Mouse (Mus musculus) kidney, embryonic 15.5 days (tissue): ENCODE measurements around the gene Gm17019. TPM values are rescaled to one million over a fixed set of nuclear protein-coding genes. Genes with fewer than 3 reads are reported as not detected.
"Not testable (repeated sequence)": the region's sequence is repeated elsewhere in the genome, so short reads cannot be mapped to it uniquely, and the experiment has no call there.

Experiments used
- ATAC-seq: fragments of 200-750 bp; cut with Nextera tagmentation; replicated peaks from 2 replicates; pipeline ENCODE4 v1.8.0; 2017; ENCODE audit warnings: moderate TSS enrichment; ENCODE audit not compliant: low FRiP score
- H3K27ac ChIP-seq: fragments of 300-500 bp; sonication (generic); 2 replicates; pipeline ENCODE4 v1.5.1; 2015; ENCODE audit warnings: mild to moderate bottlenecking, inconsistent platforms
- H3K27me3 ChIP-seq: fragments of 300-500 bp; sonication (generic); 2 replicates; pipeline ENCODE4 v1.6.1; 2015; ENCODE audit warnings: inconsistent platforms
- H3K36me3 ChIP-seq: fragments of 300-500 bp; sonication (generic); 2 replicates; pipeline ENCODE4 v1.6.1; 2015; ENCODE audit warnings: inconsistent platforms
- H3K4me1 ChIP-seq: fragments of 300-500 bp; sonication (generic); 2 replicates; pipeline ENCODE4 v1.6.1; 2015; ENCODE audit warnings: inconsistent platforms
- H3K4me2 ChIP-seq: fragments of 300-500 bp; sonication (generic); 2 replicates; pipeline ENCODE4 v1.6.1; 2015; ENCODE audit warnings: moderate library complexity, mild to moderate bottlenecking, inconsistent platforms
- H3K4me3 ChIP-seq: fragments of 300-500 bp; sonication (generic); replicated peaks from 2 replicates; pipeline ENCODE4 v1.5.1; 2015; ENCODE audit warnings: mild to moderate bottlenecking, inconsistent platforms
- H3K9ac ChIP-seq: fragments of 300-500 bp; sonication (generic); 2 replicates; pipeline ENCODE4 v1.6.1; 2015; ENCODE audit warnings: mild to moderate bottlenecking, inconsistent platforms
- H3K9me3 ChIP-seq: fragments of 300-500 bp; sonication (generic); replicated peaks from 2 replicates; pipeline ENCODE4 v1.6.1; 2016; ENCODE audit warnings: inconsistent platforms
- WGBS: fragments of 180-500 bp; shearing (Covaris S2); methylation state at CpG from one replicate; pipeline ENCODE4 v1.1.7; 2015; ENCODE audit warnings: mixed read lengths; 5-methylcytosine and 5-hydroxymethylcytosine counted together
- polyA plus RNA-seq: library from polyadenylated mRNA; unstranded; fragments of >200 nt; fragmentation: Nextera tagmentation; extraction: Ambion mirVana; gene quantifications from 2 replicates; pipeline ENCODE4 v1.2.1, GENCODE M21; 2015

The Gm17019 gene
- polyA plus RNA-seq = not detected in 2 replicates

GRCm38 (mm10) chr5:15032898-15033297 lies at the start of gene Gm17019:
Gene Gm17019 (minus strand): TSS chr5:15032998.
- H3K27ac ChIP-seq, H3K9ac ChIP-seq, H3K36me3 ChIP-seq, ATAC-seq, H3K4me2 ChIP-seq, H3K4me1 ChIP-seq, H3K27me3 ChIP-seq, H3K4me3 ChIP-seq: not testable (repeated sequence)
- WGBS = 43% methylated on average over 1 of the region's 1 CpGs
- peaks cover 17% of the 10 kb centered on the region for H3K9me3 ChIP-seq

GRCm38 (mm10) chr5:15062385-15062715 lies 29.6 kb upstream of the Gm17019 start:
- not testable (repeated sequence) for H3K4me3 ChIP-seq, H3K27me3 ChIP-seq, H3K36me3 ChIP-seq, H3K27ac ChIP-seq, H3K9ac ChIP-seq, H3K4me2 ChIP-seq, ATAC-seq, H3K4me1 ChIP-seq
- peaks cover 19% of the 10 kb centered on the region for H3K9me3 ChIP-seq
- WGBS = 88% methylated on average over 1 of the region's 1 CpGs

- 83% methylated on average over 4 of the region's 4 CpGs for WGBS
- H3K36me3 ChIP-seq, H3K27me3 ChIP-seq, H3K4me2 ChIP-seq, H3K27ac ChIP-seq, H3K9ac ChIP-seq, H3K4me3 ChIP-seq, H3K4me1 ChIP-seq: not testable (repeated sequence)
- ATAC-seq = peak; percentile 85
- H3K9me3 ChIP-seq = peaks cover 19% of the 10 kb centered on the region
Measured at GRCm38 (mm10) chr5:15061638-15062384, 29.0 kb upstream of the Gm17019 start.

- H3K4me1 ChIP-seq, ATAC-seq, H3K27ac ChIP-seq: not testable (repeated sequence)
Measured at GRCm38 (mm10) chr5:15054151-15055025, 21.6 kb upstream of the Gm17019 start.

GRCm38 (mm10) chr5:15053606-15053962 lies 20.8 kb upstream of the Gm17019 start:
- 76% methylated on average over 8 of the region's 8 CpGs for WGBS
- H3K27me3 ChIP-seq, H3K9ac ChIP-seq, H3K27ac ChIP-seq, H3K4me2 ChIP-seq, H3K4me1 ChIP-seq, H3K36me3 ChIP-seq, H3K4me3 ChIP-seq: not testable (repeated sequence)
- 0 out of 2 replicates have a peak, but pooled peaks have one; percentile 40 for ATAC-seq
- peaks cover 21% of the 10 kb centered on the region for H3K9me3 ChIP-seq

More at GRCm38 (mm10) chr5:15054151-15055025, 21.6 kb upstream of the Gm17019 start:
- WGBS = 75% methylated on average over 10 of the region's 10 CpGs
- H3K9ac ChIP-seq, H3K27me3 ChIP-seq, H3K4me3 ChIP-seq, H3K36me3 ChIP-seq, H3K4me2 ChIP-seq: not testable (repeated sequence)
- H3K9me3 ChIP-seq = peaks cover 21% of the 10 kb centered on the region

GRCm38 (mm10) chr5:15052945-15053605 lies 20.3 kb upstream of the Gm17019 start:
- not testable (repeated sequence) for H3K36me3 ChIP-seq, H3K27ac ChIP-seq, H3K4me3 ChIP-seq, ATAC-seq, H3K27me3 ChIP-seq, H3K4me1 ChIP-seq, H3K4me2 ChIP-seq, H3K9ac ChIP-seq
- 81% methylated on average over 4 of the region's 4 CpGs for WGBS
- peaks cover 18% of the 10 kb centered on the region for H3K9me3 ChIP-seq

- 70% methylated on average over 2 of the region's 2 CpGs for WGBS
- not testable (repeated sequence) for H3K4me1 ChIP-seq, H3K4me3 ChIP-seq, H3K4me2 ChIP-seq, H3K9ac ChIP-seq, ATAC-seq, H3K27me3 ChIP-seq, H3K36me3 ChIP-seq, H3K27ac ChIP-seq
- H3K9me3 ChIP-seq = peaks cover 18% of the 10 kb centered on the region
Measured at GRCm38 (mm10) chr5:15050807-15051206, 18.0 kb upstream of the Gm17019 start.

GRCm38 (mm10) chr5:15044830-15045767 lies 12.3 kb upstream of the Gm17019 start:
- H3K27me3 ChIP-seq, H3K4me1 ChIP-seq, H3K27ac ChIP-seq, H3K9ac ChIP-seq, H3K4me3 ChIP-seq, H3K9me3 ChIP-seq, H3K4me2 ChIP-seq, H3K36me3 ChIP-seq: not testable (repeated sequence)
- 0 out of 2 replicates have a peak, but pooled peaks have one; percentile 43 for ATAC-seq
- 84% methylated on average over 9 of the region's 9 CpGs for WGBS

GRCm38 (mm10) chr5:15040784-15041183 lies 8.0 kb upstream of the Gm17019 start:
- H3K9ac ChIP-seq, H3K4me2 ChIP-seq, H3K4me1 ChIP-seq, H3K4me3 ChIP-seq, ATAC-seq, H3K27me3 ChIP-seq, H3K27ac ChIP-seq, H3K36me3 ChIP-seq: not testable (repeated sequence)
- WGBS = 70% methylated on average over 3 of the region's 4 CpGs
- peaks cover 13% of the 10 kb centered on the region for H3K9me3 ChIP-seq

GRCm38 (mm10) chr5:15039984-15040383 lies 7.2 kb upstream of the Gm17019 start:
- ATAC-seq = peak; percentile 95
- not testable (repeated sequence) for H3K4me2 ChIP-seq, H3K9ac ChIP-seq, H3K27me3 ChIP-seq, H3K27ac ChIP-seq, H3K4me3 ChIP-seq, H3K4me1 ChIP-seq, H3K36me3 ChIP-seq
- H3K9me3 ChIP-seq = peaks cover 17% of the 10 kb centered on the region
- WGBS = 85% methylated on average over 4 of the region's 4 CpGs

GRCm38 (mm10) chr5:15024316-15024715 lies 8.5 kb downstream of the Gm17019 start:
- H3K27ac ChIP-seq, H3K9ac ChIP-seq: not testable (repeated sequence)

More at GRCm38 (mm10) chr5:15024316-15024715, 8.5 kb downstream of the Gm17019 start:
- not testable (repeated sequence) for H3K4me2 ChIP-seq, ATAC-seq, H3K27me3 ChIP-seq, H3K36me3 ChIP-seq, H3K4me1 ChIP-seq, H3K4me3 ChIP-seq
- WGBS = 90% methylated on average over 1 of the region's 1 CpGs
- peaks cover 21% of the 10 kb centered on the region for H3K9me3 ChIP-seq
